In the genomic region with DNA sequence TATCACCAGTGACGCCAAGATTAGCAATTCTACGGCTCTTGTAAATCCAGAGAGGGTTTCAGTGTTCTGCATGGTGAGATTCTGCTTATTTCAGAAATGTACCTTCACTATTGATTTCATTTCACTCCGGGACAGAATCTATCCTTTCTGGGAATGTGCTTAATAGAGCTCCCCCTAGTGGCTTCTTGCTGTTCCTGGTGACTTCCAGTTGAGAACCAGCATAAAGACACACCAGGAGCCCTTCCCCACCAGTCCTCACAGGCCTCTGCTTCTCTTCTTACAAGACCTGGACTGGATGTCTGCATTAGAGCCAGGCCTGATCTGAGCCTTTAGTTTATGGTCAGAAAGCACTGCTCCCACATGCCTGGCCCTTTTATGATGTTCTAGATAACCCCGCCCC, we compare ENCODE assay signal across 9 mouse cellular contexts. TPM values are rescaled to one million over a fixed set of nuclear protein-coding genes. Genes with fewer than 3 reads are reported as not detected.
A peak's percentile ranks its signal among the peaks of the same experiment; 100 is the strongest.
DNase-seq lines count a peak whose midpoint lies in the region; ATAC-seq and TF ChIP-seq lines count a peak whose summit lies in the region.
"Had no signal": no experiment of that assay in that cellular context is flagged by ENCODE, and none has a peak within 500 bp of the region (broad histone marks: within the 10 kb centered on the region; RNA-seq: fewer than 3 reads in every experiment).

No protein-coding gene starts in this region.

- H3K4me3 ChIP-seq in gastrocnemius, adult 2 months: peak overlapping the region; percentile 57
- H3K4me3 ChIP-seq in kidney, postnatal 0 days (replicated peaks; ENCODE audit: low read depth, low read length): no peak overlapping the region
- H3K4me3 ChIP-seq in lung, postnatal 0 days (ENCODE audit: low read depth, low read length): no peak overlapping the region
- H3K4me3 ChIP-seq: limb, embryonic 15.5 days had no signal

- intact Hi-C loops in gastrocnemius, adult 2 months (cut with DNase I): loop anchor here (5.0 kb wide), 2 partner anchors 49 to 64 kb away; no protein-coding TSS in a partner anchor

- H3K4me1 ChIP-seq in kidney, postnatal 0 days (replicated peaks; ENCODE audit: insufficient read depth, low read length): 0 out of 2 replicates have a peak, but pooled peaks cover 4% of the 10 kb centered on the region
- H3K4me1 ChIP-seq in lung, postnatal 0 days (ENCODE audit: insufficient read depth, low read depth, low read length): no peaks in the 10 kb centered on the region

- no peaks in the 10 kb centered on the region for H3K27me3 ChIP-seq in kidney, postnatal 0 days (ENCODE audit: insufficient read depth, low read length)
- no peaks in the 10 kb centered on the region for H3K27me3 ChIP-seq in lung, postnatal 0 days (replicated peaks; ENCODE audit: insufficient read depth, low read length)
- H3K27me3 ChIP-seq: limb, embryonic 15.5 days had no signal

- TF ChIP-seq CTCF in gastrocnemius, adult 2 months (IDR thresholded peaks at IDR 0.05): no peak; the same call in 1 of the 2 replicates
- TF ChIP-seq CTCF in kidney, postnatal 0 days (IDR thresholded peaks at IDR 0.05; ENCODE audit: low read depth): peak; percentile 83
- TF ChIP-seq CTCF in lung, postnatal 0 days (IDR thresholded peaks at IDR 0.05): peak; percentile 85

- ATAC-seq in kidney, postnatal 0 days (replicated peaks; ENCODE audit: low FRiP score, low read depth): no peak
- no peak for ATAC-seq in lung, postnatal 0 days

- no peak overlapping the region for H3K9ac ChIP-seq in kidney, postnatal 0 days (ENCODE audit: low read depth, low read length)
- H3K9ac ChIP-seq in lung, postnatal 0 days (replicated peaks; ENCODE audit: low read depth): no peak overlapping the region
- H3K9ac ChIP-seq: limb, embryonic 15.5 days had no signal

- DNase-seq in gastrocnemius, adult 2 months: peak; percentile 30
- DNase-seq in gastrocnemius, postnatal 25 days: no peak
- DNase-seq in urinary bladder, postnatal 14 days (ENCODE audit: low spot score): peak; percentile 46
- DNase-seq in urinary bladder, postnatal 10 days (ENCODE audit: low spot score): no peak
- peak; percentile 35 to 67 for DNase-seq in cerebellum, postnatal 25 days
- DNase-seq in kidney, postnatal 0 days (ENCODE audit: low spot score): peak; percentile 87
- peak; percentile 84 for DNase-seq in lung, postnatal 0 days (ENCODE audit: low spot score)
- DNase-seq in thymus, postnatal 25 days: peak; percentile 40

- no peaks in the 10 kb centered on the region for H3K9me3 ChIP-seq in kidney, postnatal 0 days (replicated peaks; ENCODE audit: low read length)
- H3K9me3 ChIP-seq in lung, postnatal 0 days (ENCODE audit: low read length): no peaks in the 10 kb centered on the region
- H3K9me3 ChIP-seq: limb, embryonic 15.5 days had no signal

- H3K27ac ChIP-seq in gastrocnemius, adult 2 months: no peak overlapping the region
- H3K27ac ChIP-seq in kidney, postnatal 0 days: no peak overlapping the region
- no peak overlapping the region for H3K27ac ChIP-seq in lung, postnatal 0 days (ENCODE audit: low read length)
- H3K27ac ChIP-seq: limb, embryonic 15.5 days had no signal

- H3K36me3 ChIP-seq in kidney, postnatal 0 days (ENCODE audit: insufficient read depth, low read length): peaks cover 29% of the 10 kb centered on the region
- H3K36me3 ChIP-seq in lung, postnatal 0 days (ENCODE audit: insufficient read depth, low read length): 0 out of 2 replicates have a peak, but pooled peaks cover 5% of the 10 kb centered on the region

- 67% methylated on average over 4 of the region's 4 CpGs for WGBS in kidney, postnatal 0 days
- 65% methylated on average over 4 of the region's 4 CpGs for WGBS in lung, postnatal 0 days

- no peak for TF ChIP-seq EP300 in lung, postnatal 0 days (IDR thresholded peaks at IDR 0.05)

- H3K4me2 ChIP-seq in kidney, postnatal 0 days (ENCODE audit: low read length): no peak overlapping the region
- no peak overlapping the region for H3K4me2 ChIP-seq in lung, postnatal 0 days (replicated peaks; ENCODE audit: low read depth, low read length)
- H3K4me2 ChIP-seq: limb, embryonic 15.5 days had no signal

RNA-seq across cellular contexts. Expression of a gene that starts 4.9 kb away (rescaled TPM):
- total RNA-seq in gastrocnemius, adult 2 months (2021): not detected
- under 1 TPM; 0.33 to 0.67 TPM for total RNA-seq in gastrocnemius, postnatal 25 days (2021)
- polyA plus RNA-seq in kidney, postnatal 0 days (2015; fragmentation: Nextera tagmentation; extraction: Ambion mirVana): 5.5 and 7.3 TPM in 2 replicates
- polyA plus RNA-seq in lung, postnatal 0 days (2015; fragmentation: Nextera tagmentation; extraction: Ambion mirVana): 0.93 and 1.5 TPM in 2 replicates

RNA-seq across cellular contexts. Expression of a gene that starts 28.7 kb away (rescaled TPM):
- 100 to 1,000 TPM in 1 of 2 experiments, 10 to 100 TPM in 1; 77.1 to 238 TPM for total RNA-seq in gastrocnemius, adult 2 months (2021)
- total RNA-seq in gastrocnemius, postnatal 25 days (2021): 1,000 to 10,000 TPM in 1 of 2 experiments, 100 to 1,000 TPM in 1; 118 to 1,199 TPM
- not detected in 2 replicates for polyA plus RNA-seq in kidney, postnatal 0 days (2015; fragmentation: Nextera tagmentation; extraction: Ambion mirVana)
- polyA plus RNA-seq in lung, postnatal 0 days (2015; fragmentation: Nextera tagmentation; extraction: Ambion mirVana): 32.0 and 42.2 TPM in 2 replicates

RNA-seq across cellular contexts. Expression of a gene that starts 32.0 kb away (rescaled TPM):
- 10 to 100 TPM; 18.5 to 36.0 TPM for total RNA-seq in gastrocnemius, adult 2 months (2021)
- 10 to 100 TPM; 29.5 to 30.0 TPM for total RNA-seq in gastrocnemius, postnatal 25 days (2021)
- polyA plus RNA-seq in kidney, postnatal 0 days (2015; fragmentation: Nextera tagmentation; extraction: Ambion mirVana): 10.1 and 12.7 TPM in 2 replicates
- 22.4 and 25.8 TPM in 2 replicates for polyA plus RNA-seq in lung, postnatal 0 days (2015; fragmentation: Nextera tagmentation; extraction: Ambion mirVana)

Comparison
In these comparisons a context has a peak if more than half of its experiments do, and no peak if none do; other contexts are left out.
1. DNase-seq: peak in gastrocnemius, adult 2 months (single experiment), urinary bladder, postnatal 14 days (single experiment), cerebellum, postnatal 25 days (2 of 2), kidney, postnatal 0 days (single experiment), lung, postnatal 0 days (single experiment) and thymus, postnatal 25 days (single experiment); none in gastrocnemius, postnatal 25 days (single experiment) and urinary bladder, postnatal 10 days (single experiment).